Mouse (Mus musculus) kidney, embryonic 14.5 days (tissue): ENCODE results near the gene Olfr1419. TPM values are rescaled to one million over a fixed set of nuclear protein-coding genes. Genes with fewer than 3 reads are reported as not detected.
"Not testable (repeated sequence)": the region's sequence is repeated elsewhere in the genome, so short reads cannot be mapped to it uniquely, and the experiment has no call there.

Experiments used
- ATAC-seq: fragments of 200-750 bp; cut with Nextera tagmentation; 2 replicates; pipeline ENCODE4 v1.8.0; 2017; ENCODE audit warnings: moderate number of reproducible peaks, mild to moderate bottlenecking, moderate TSS enrichment, moderate library complexity; ENCODE audit not compliant: low FRiP score, low TSS enrichment
- H3K27ac ChIP-seq: fragments of 300-500 bp; sonication (generic); 2 replicates; pipeline ENCODE4 v1.5.1; 2014; ENCODE audit warnings: low read depth, mild to moderate bottlenecking, low read length, moderate library complexity, mixed read lengths
- H3K27me3 ChIP-seq: fragments of 300-500 bp; sonication (generic); 2 replicates; pipeline ENCODE4 v1.6.1; 2014; ENCODE audit warnings: mild to moderate bottlenecking, low read length; ENCODE audit not compliant: control insufficient read depth, insufficient read depth
- H3K36me3 ChIP-seq: fragments of 300-500 bp; sonication (generic); 2 replicates; pipeline ENCODE4 v1.6.1; 2014; ENCODE audit warnings: low read length, mixed read lengths; ENCODE audit not compliant: control insufficient read depth, insufficient read depth
- H3K4me1 ChIP-seq: fragments of 300-500 bp; sonication (generic); 2 replicates; pipeline ENCODE4 v1.6.1; 2014; ENCODE audit warnings: low read length, mixed read lengths; ENCODE audit not compliant: control insufficient read depth, insufficient read depth
- H3K4me2 ChIP-seq: fragments of 300-500 bp; sonication (generic); replicated peaks from 2 replicates; pipeline ENCODE4 v1.6.1; 2014; ENCODE audit warnings: low read depth, mild to moderate bottlenecking, low read length
- H3K4me3 ChIP-seq: fragments of 300-500 bp; sonication (generic); 2 replicates; pipeline ENCODE4 v1.5.1; 2014; ENCODE audit warnings: mild to moderate bottlenecking, low read length
- H3K9ac ChIP-seq: fragments of 300-500 bp; sonication (generic); 2 replicates; pipeline ENCODE4 v1.6.1; 2014; ENCODE audit warnings: low read depth, mild to moderate bottlenecking, low read length, moderate library complexity
- H3K9me3 ChIP-seq: fragments of 300-500 bp; sonication (generic); 2 replicates; pipeline ENCODE4 v1.6.1; 2016; ENCODE audit warnings: low read length; ENCODE audit not compliant: control insufficient read depth
- WGBS: fragments of 180-500 bp; shearing (Covaris S2); extraction: QIAGEN DNeasy Blood & Tissue Kit; methylation state at CpG from one replicate; pipeline ENCODE4 v1.1.7; 2014; 5-methylcytosine and 5-hydroxymethylcytosine counted together
- polyA plus RNA-seq: library from polyadenylated mRNA; unstranded; fragments of >200 nt; fragmentation: Nextera tagmentation; extraction: Ambion mirVana; gene quantifications from 2 replicates; pipeline ENCODE4 v1.2.1, GENCODE M21; 2014

The Olfr1419 gene
- polyA plus RNA-seq, 1 experiment from 2014 or later: not detected

- 56% methylated on average over 21 of the region's 22 CpGs for WGBS
- H3K27me3 ChIP-seq, H3K27ac ChIP-seq, H3K9me3 ChIP-seq, H3K4me2 ChIP-seq, ATAC-seq, H3K36me3 ChIP-seq, H3K4me1 ChIP-seq, H3K9ac ChIP-seq, H3K4me3 ChIP-seq: not testable (repeated sequence)
These were observed 3.5 kb upstream of the Olfr1419 start for GRCm38 (mm10) chr19:11878404-11878803.

GRCm38 (mm10) chr19:11867837-11868236 lies 7.1 kb downstream of the Olfr1419 start:
- ATAC-seq: no peak
- H3K4me3 ChIP-seq: no peak overlapping the region
- no peak overlapping the region for H3K9ac ChIP-seq
- H3K36me3 ChIP-seq: no peaks in the 10 kb centered on the region
- H3K9me3 ChIP-seq: peaks cover 3% of the 10 kb centered on the region; the same call in 1 of the 2 replicates
- WGBS: 84% methylated on average over 2 of the region's 2 CpGs
- no peaks in the 10 kb centered on the region for H3K27me3 ChIP-seq
- H3K4me1 ChIP-seq: no peaks in the 10 kb centered on the region
- H3K27ac ChIP-seq: no peak overlapping the region
- no peak overlapping the region for H3K4me2 ChIP-seq

- no peak for ATAC-seq
- no peaks in the 10 kb centered on the region for H3K27me3 ChIP-seq
- no peaks in the 10 kb centered on the region for H3K9me3 ChIP-seq
- H3K27ac ChIP-seq: no peak within 1 kb of the TSS
- no peak within 1 kb of the TSS for H3K4me2 ChIP-seq
- WGBS: 77% methylated on average over 1 of the region's 1 CpGs
- no peak within 1 kb of the TSS for H3K4me3 ChIP-seq
- no peaks in the 10 kb centered on the region for H3K36me3 ChIP-seq
- H3K9ac ChIP-seq: no peak within 1 kb of the TSS
- H3K4me1 ChIP-seq: no peaks in the 10 kb centered on the region
These were observed 13.9 kb downstream of the Olfr1419 start, which contains the start of gene Olfr1418 for GRCm38 (mm10) chr19:11860966-11861365. Gene Olfr1418 (minus strand): TSS chr19:11861066.

- no peak overlapping the region for H3K4me2 ChIP-seq
- H3K4me1 ChIP-seq: no peaks in the 10 kb centered on the region
- 80% methylated on average over 6 of the region's 6 CpGs for WGBS
These were observed 18.4 kb downstream of the Olfr1419 start for GRCm38 (mm10) chr19:11856506-11856905.

GRCm38 (mm10) chr19:11854821-11855220 lies 20.1 kb downstream of the Olfr1419 start:
- Histone ChIP-seq H3K4me3 (no peak overlapping the region), H3K4me1 (no peaks in the 10 kb centered on the region), H3K9ac (no peak overlapping the region), H3K27ac (no peak overlapping the region), H3K36me3 (no peaks in the 10 kb centered on the region), H3K27me3 (no peaks in the 10 kb centered on the region), H3K4me2 (no peak overlapping the region), H3K9me3 (no peaks in the 10 kb centered on the region)
- 89% methylated on average over 2 of the region's 2 CpGs for WGBS
- ATAC-seq: no peak

More at GRCm38 (mm10) chr19:11856506-11856905, 18.4 kb downstream of the Olfr1419 start:
- no peak for ATAC-seq
- Histone ChIP-seq H3K9me3 (no peaks in the 10 kb centered on the region), H3K4me3 (no peak overlapping the region), H3K9ac (no peak overlapping the region), H3K27ac (no peak overlapping the region), H3K36me3 (no peaks in the 10 kb centered on the region), H3K27me3 (no peaks in the 10 kb centered on the region)

- WGBS: 66% methylated on average over 4 of the region's 4 CpGs
- H3K9me3 ChIP-seq: no peaks in the 10 kb centered on the region
- no peaks in the 10 kb centered on the region for H3K27me3 ChIP-seq
- ATAC-seq: no peak
- H3K9ac ChIP-seq: no peak overlapping the region
- H3K4me3 ChIP-seq: no peak overlapping the region
- H3K36me3 ChIP-seq: no peaks in the 10 kb centered on the region
- no peak overlapping the region for H3K4me2 ChIP-seq
- H3K4me1 ChIP-seq: no peaks in the 10 kb centered on the region
- H3K27ac ChIP-seq: no peak overlapping the region
These were observed 22.3 kb downstream of the Olfr1419 start for GRCm38 (mm10) chr19:11852652-11853051.

- Histone ChIP-seq H3K4me3 (no peak overlapping the region), H3K9me3 (no peaks in the 10 kb centered on the region), H3K4me1 (no peaks in the 10 kb centered on the region), H3K4me2 (no peak overlapping the region), H3K27ac (no peak overlapping the region), H3K36me3 (no peaks in the 10 kb centered on the region), H3K9ac (no peak overlapping the region), H3K27me3 (no peaks in the 10 kb centered on the region)
- WGBS: 85% methylated on average over 4 of the region's 4 CpGs
- ATAC-seq: no peak
These were observed 28.6 kb downstream of the Olfr1419 start for GRCm38 (mm10) chr19:11846333-11846732.

- Histone ChIP-seq H3K4me3 (no peak within 1 kb of the TSS), H3K9me3 (no peaks in the 10 kb centered on the region), H3K9ac (no peak within 1 kb of the TSS), H3K36me3 (no peaks in the 10 kb centered on the region), H3K27me3 (no peaks in the 10 kb centered on the region), H3K27ac (no peak within 1 kb of the TSS), H3K4me2 (no peak within 1 kb of the TSS), H3K4me1 (no peaks in the 10 kb centered on the region)
- 94% methylated on average over 4 of the region's 4 CpGs for WGBS
- no peak for ATAC-seq
These were observed 35.8 kb downstream of the Olfr1419 start, which contains the start of gene Olfr1417 for GRCm38 (mm10) chr19:11839119-11839518. Gene Olfr1417 (minus strand): TSS chr19:11839219.

GRCm38 (mm10) chr19:11823346-11824065 lies 51.4 kb downstream of the Olfr1419 start:
- Histone ChIP-seq H3K27me3 (no peaks in the 10 kb centered on the region), H3K9me3 (no peaks in the 10 kb centered on the region), H3K4me1 (no peaks in the 10 kb centered on the region), H3K4me3 (no peak overlapping the region), H3K4me2 (no peak overlapping the region), H3K36me3 (no peaks in the 10 kb centered on the region), H3K9ac (no peak overlapping the region), H3K27ac (no peak overlapping the region)
- 34% methylated on average over 4 of the region's 4 CpGs for whole genome bisulfite sequencing
- no peak for ATAC-seq
